ENCODE assay signal across 22 mouse cellular contexts in the genomic region with DNA sequence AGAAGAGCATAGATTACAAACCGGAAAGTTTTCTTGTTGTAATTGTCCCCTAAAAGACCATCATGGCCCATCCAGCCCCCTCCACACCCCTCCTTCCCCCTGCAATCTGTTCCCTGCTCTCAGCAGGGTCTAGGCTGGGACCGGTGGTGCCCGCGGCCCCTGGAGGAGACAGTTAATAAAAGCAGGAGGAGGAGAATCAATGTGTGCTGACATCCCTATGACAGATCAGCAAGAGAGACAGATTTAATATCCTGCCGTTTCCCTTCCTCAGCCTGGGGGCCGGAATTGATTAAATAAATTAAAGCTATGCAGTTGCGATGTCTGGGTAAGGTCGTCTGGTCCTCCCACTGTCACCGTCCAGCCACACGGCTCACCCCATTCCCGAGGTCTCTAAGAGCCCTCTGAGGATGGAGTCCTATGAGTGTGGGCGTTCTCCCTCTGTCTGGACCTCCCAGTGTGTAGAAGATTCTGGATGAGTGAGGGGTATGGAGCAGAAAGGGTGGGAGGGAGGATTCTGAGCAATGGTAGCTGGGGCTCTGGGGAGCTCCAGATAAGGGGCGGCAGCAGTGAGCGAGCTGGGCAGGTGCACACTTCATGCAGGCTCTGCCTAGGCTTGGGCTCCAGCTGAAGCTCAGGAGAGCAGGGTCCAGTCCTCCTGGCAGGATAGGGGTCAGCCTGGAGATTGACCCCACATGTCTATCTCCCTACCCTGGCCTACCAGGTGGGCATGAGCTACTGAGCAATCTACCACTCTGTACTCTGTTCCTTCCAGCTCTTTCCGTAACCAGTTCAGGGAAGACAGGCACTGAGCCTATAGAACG. TPM values are rescaled to one million over a fixed set of nuclear protein-coding genes. Genes with fewer than 3 reads are reported as not detected.
DNase-seq lines count a peak whose midpoint lies in the region; ATAC-seq and TF ChIP-seq lines count a peak whose summit lies in the region.
"Had no signal": no experiment of that assay in that cellular context is flagged by ENCODE, and none has a peak within 500 bp of the region (broad histone marks: within the 10 kb centered on the region; RNA-seq: fewer than 3 reads in every experiment).

No protein-coding gene starts in this region.

- DNase-seq in embryo, embryonic 11 days: peak; percentile 17
- DNase-seq in embryo, embryonic 10 days (ENCODE audit: low spot score): no peak
- DNase-seq in brain, embryonic 14.5 days (ENCODE audit: low read depth): peak; percentile 49
- DNase-seq in midbrain, postnatal 0 days (ENCODE audit: low spot score): peak; percentile 21
- DNase-seq in thymus, postnatal 25 days: no peak
- no peak for DNase-seq in layer of hippocampus, adult 8-10 months (ENCODE audit: low spot score in 2 of 2)
- no peak for DNase-seq in left cerebral cortex, postnatal 14 days (ENCODE audit: low spot score in 2 of 2)
- DNase-seq: adrenal gland, postnatal 36 days; cerebellum, adult 9-10 months; gastrocnemius, adult 2 months; kidney, adult 11 months; kidney, postnatal 25 days; lung, postnatal 10 days; right cerebral cortex, adult 18-20 months; thymus, postnatal 14 days had no signal

- intact Hi-C loops in left cerebral cortex, postnatal 14 days (cut with DNase I): no loop called here

- no peaks in the 10 kb centered on the region for H3K36me3 ChIP-seq in hindbrain, embryonic 16.5 days (ENCODE audit: control insufficient read depth, insufficient read depth, low read length)
- H3K36me3 ChIP-seq in midbrain, postnatal 0 days (ENCODE audit: insufficient read depth, low read length): no peaks in the 10 kb centered on the region
- H3K36me3 ChIP-seq: G1E; heart, embryonic 12.5 days had no signal

- H3K4me3 ChIP-seq in hindbrain, embryonic 16.5 days (ENCODE audit: low read length): no peak overlapping the region
- no peak overlapping the region for H3K4me3 ChIP-seq in midbrain, postnatal 0 days (ENCODE audit: low read depth, low read length)
- H3K4me3 ChIP-seq: gastrocnemius, adult 2 months; heart, embryonic 12.5 days had no signal

- H3K27ac ChIP-seq in hindbrain, embryonic 16.5 days (ENCODE audit: low read depth, low read length): no peak overlapping the region
- H3K27ac ChIP-seq in midbrain, postnatal 0 days (ENCODE audit: low read depth, low read length): no peak overlapping the region
- H3K27ac ChIP-seq: gastrocnemius, adult 2 months had no signal

- 31% methylated on average over 16 of the region's 16 CpGs for WGBS in hindbrain, embryonic 16.5 days
- WGBS in midbrain, postnatal 0 days: 36% methylated on average over 16 of the region's 16 CpGs

- no peak overlapping the region for H3K9ac ChIP-seq in hindbrain, embryonic 16.5 days (ENCODE audit: low read depth, low read length)
- no peak overlapping the region for H3K9ac ChIP-seq in midbrain, postnatal 0 days (replicated peaks; ENCODE audit: low read length, poor library complexity, severe bottlenecking)
- H3K9ac ChIP-seq: heart, embryonic 12.5 days had no signal

- peaks cover 26% of the 10 kb centered on the region for H3K4me1 ChIP-seq in hindbrain, embryonic 16.5 days (ENCODE audit: control insufficient read depth, insufficient read depth, low read depth, low read length)
- peaks cover 12% of the 10 kb centered on the region; the same call in 1 of the 2 replicates for H3K4me1 ChIP-seq in midbrain, postnatal 0 days (ENCODE audit: insufficient read depth, low read length)

- no peaks in the 10 kb centered on the region for H3K9me3 ChIP-seq in hindbrain, embryonic 16.5 days (ENCODE audit: control insufficient read depth, low read length)
- no peaks in the 10 kb centered on the region for H3K9me3 ChIP-seq in midbrain, postnatal 0 days (ENCODE audit: low read length)
- H3K9me3 ChIP-seq: G1E; heart, embryonic 12.5 days had no signal

- no peaks in the 10 kb centered on the region for H3K27me3 ChIP-seq in hindbrain, embryonic 16.5 days (replicated peaks; ENCODE audit: control insufficient read depth, insufficient read depth, low read length)
- 0 out of 2 replicates have a peak, but pooled peaks cover 3% of the 10 kb centered on the region for H3K27me3 ChIP-seq in midbrain, postnatal 0 days (ENCODE audit: insufficient read depth, low read length)

- TF ChIP-seq CTCF in brain, embryonic 14.5 days (IDR thresholded peaks at IDR 0.05; ENCODE audit: borderline replicate concordance, extremely low read depth, insufficient read depth, insufficient read length): no peak
- no peak for TF ChIP-seq CTCF in midbrain, postnatal 0 days (IDR thresholded peaks at IDR 0.05)

- no peak for TF ChIP-seq POLR2A in brain, embryonic 14.5 days (IDR thresholded peaks at IDR 0.05; ENCODE audit: borderline replicate concordance, extremely low read depth, insufficient read depth, insufficient read length, poor library complexity, severe bottlenecking)

- ATAC-seq in hindbrain, embryonic 16.5 days: peak; percentile 57
- no peak for ATAC-seq in midbrain, postnatal 0 days (ENCODE audit: low FRiP score)
- ATAC-seq: CD4-positive, CD25-positive, alpha-beta regulatory T cell, adult 4 months had no signal

- H3K4me2 ChIP-seq in hindbrain, embryonic 16.5 days (ENCODE audit: low read length): no peak overlapping the region
- H3K4me2 ChIP-seq in midbrain, postnatal 0 days (ENCODE audit: low read depth, low read length, poor library complexity, severe bottlenecking): no peak overlapping the region
- H3K4me2 ChIP-seq: heart, embryonic 12.5 days had no signal

RNA-seq across cellular contexts. Expression of a gene that starts 24.7 kb away (rescaled TPM):
- polyA plus RNA-seq in brain, embryonic 14.5 days (2012; rRNA removed): 25.2 and 28.4 TPM in 2 replicates
- 11.6 and 13.6 TPM in 2 replicates for polyA plus RNA-seq in hindbrain, embryonic 16.5 days (2015; fragmentation: Nextera tagmentation; extraction: Ambion mirVana)
- total RNA-seq in midbrain, postnatal 0 days (2014; rRNA removed): 19.7 and 25.1 TPM in 2 replicates
- polyA plus RNA-seq in midbrain, postnatal 0 days (2015; fragmentation: Nextera tagmentation; extraction: Ambion mirVana): 6.8 and 7.8 TPM in 2 replicates
- total RNA-seq in layer of hippocampus, adult 8-10 months (2022): 10 to 100 TPM; 27.2 to 39.2 (median 31.9) TPM
- total RNA-seq in left cerebral cortex, postnatal 14 days (2021): 10 to 100 TPM; 23.0 to 24.8 TPM
- total RNA-seq: G1E; gastrocnemius, adult 2 months; granulocyte monocyte progenitor cell, adult 5-6 weeks; heart, postnatal 25 days; megakaryocyte-erythroid progenitor cell, adult 5-6 weeks had no signal
- polyA plus RNA-seq: CD4-positive, CD25-positive, alpha-beta regulatory T cell, adult 4 months had no signal

Comparison
In these comparisons a context has a peak if more than half of its experiments do, and no peak if none do; other contexts are left out.
1. DNase-seq: peak in embryo, embryonic 11 days (single experiment), brain, embryonic 14.5 days (single experiment) and midbrain, postnatal 0 days (single experiment); none in embryo, embryonic 10 days (single experiment), thymus, postnatal 25 days (single experiment), layer of hippocampus, adult 8-10 months (0 of 2) and left cerebral cortex, postnatal 14 days (0 of 2).